Mouse (Mus musculus): ENCODE results near the gene Eya2.
"Not testable (repeated sequence)": the region's sequence is repeated elsewhere in the genome, so short reads cannot be mapped to it uniquely, and the experiment has no call there.

Eya2 gene

DNA sequence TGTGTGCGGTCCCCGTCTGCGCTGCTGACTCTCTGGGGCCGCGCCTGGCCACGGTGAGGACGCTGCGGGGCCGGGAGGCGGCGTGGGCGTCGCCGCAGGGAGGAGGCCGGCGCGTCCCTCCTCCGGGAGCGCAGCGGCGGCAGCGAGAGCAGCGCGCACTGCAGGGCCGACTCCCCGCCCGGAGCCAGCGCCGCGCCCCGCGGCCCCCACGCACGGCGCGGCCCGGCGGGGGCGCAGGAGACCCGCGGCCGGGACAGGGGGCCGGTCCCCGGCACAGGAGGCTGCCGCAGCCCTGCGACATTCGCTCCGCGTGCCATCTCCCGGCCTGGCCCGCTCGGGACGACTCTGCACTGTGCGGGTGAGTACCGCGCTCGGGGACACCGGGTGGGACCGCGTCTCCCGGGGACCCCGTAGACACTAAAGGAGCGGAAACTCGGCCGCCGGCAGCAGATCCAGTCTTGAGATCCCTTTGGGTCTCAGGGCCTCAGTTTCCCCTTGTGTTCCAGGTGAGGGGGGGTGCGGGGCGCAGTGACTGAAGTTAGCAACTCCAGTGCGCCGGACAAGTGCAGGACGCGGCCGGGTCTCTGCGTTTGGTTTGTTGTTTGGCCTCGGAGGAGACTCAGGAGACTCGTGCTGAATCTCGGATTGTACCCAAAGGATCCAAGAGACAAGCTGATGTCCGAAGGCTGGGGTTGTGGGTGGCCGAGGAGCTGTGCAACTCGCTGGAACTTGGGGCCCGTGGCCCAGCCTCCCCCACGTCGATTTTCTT, at the start of gene Eya2:
Gene Eya2 (plus strand): TSS at position 126 of the 769 bp plus-strand sequence.
- DNase-seq (ENCODE audit: low spot score in 2 of 2): no peak

DNA sequence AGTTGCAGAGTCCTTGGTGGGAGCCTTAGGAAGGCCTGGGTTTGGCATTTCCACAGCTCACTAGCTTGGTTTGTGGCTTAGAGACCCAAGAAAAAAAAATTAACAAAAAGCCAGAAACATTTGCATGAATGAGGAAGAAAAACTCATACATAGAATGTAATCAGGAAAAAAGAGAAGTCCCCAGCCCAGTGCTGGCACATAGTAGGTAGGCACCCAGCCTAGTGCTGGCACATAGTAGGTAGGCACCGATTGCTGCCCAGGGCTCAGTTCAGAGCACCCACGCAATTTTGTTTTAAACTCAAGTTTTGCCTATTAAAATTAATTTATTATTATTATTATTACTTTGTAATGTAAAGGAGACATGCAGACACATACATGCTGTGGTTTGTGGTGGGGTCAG, 49.1 kb upstream of the Eya2 start:
- DNase-seq (ENCODE audit: low spot score in 2 of 2): no peak

DNA sequence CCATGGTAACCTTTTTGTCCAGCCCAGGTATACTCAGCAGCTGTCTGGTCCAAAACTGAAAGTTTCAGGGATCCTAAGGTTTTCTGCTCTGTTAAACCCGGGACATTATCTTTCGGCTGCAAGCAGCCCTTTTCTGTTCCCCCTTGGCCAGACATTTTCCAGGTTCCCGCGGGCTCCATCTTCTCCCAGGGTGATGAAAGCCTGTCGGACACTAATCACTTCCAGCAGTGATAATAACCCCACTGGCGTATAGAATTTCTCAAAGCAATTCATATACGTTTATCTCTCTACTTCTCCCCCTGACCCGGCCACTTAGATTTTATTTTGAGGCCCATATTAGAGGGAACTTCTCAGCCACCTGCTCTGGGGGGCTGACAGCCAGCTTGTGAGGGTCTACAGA, 48.5 kb upstream of the Eya2 start:
- DNase-seq (ENCODE audit: low spot score in 2 of 2): no peak

DNA sequence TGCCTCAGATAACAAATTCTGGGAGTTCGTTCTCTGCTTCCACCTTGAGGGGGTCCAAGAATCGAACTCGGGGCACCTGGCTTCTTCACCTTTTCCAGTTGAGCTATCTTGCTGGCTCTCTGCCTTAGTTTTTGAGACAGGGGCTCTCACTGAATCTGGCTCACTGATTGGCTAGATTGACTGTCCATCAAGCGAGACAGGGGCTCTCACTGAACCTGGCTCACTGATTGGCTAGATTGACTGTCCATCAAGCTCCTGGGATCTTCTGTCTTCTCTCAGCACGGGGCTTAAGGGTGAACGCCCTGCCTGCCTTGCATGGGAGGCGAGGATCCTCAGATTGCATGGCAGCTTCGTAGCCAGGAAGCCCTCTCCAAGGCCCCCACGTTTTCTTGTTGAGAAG, 47.4 kb upstream of the Eya2 start:
- DNase-seq (ENCODE audit: low spot score in 2 of 2): peak; percentile 32 to 49

DNA sequence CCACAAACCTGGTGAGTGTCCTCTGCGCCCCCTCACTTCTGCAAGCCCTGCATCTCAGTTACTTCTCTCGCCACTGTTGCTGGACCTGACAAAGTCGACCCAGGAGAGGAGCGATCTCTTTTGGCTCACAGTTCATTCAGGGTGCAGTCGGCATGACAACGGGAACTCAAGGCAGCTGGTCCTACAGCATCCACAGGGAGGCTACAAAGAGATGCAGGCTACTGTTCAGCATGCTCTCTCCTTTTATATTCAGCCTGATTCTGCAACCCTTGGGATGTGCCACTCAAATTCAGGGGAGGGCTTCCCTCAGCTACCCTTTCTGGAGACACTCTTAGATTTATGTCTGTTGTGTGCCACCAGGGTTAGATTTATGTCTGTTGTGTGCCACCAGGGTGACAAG, 46.2 kb upstream of the Eya2 start:
- no peak for DNase-seq (ENCODE audit: low spot score in 2 of 2)

DNA sequence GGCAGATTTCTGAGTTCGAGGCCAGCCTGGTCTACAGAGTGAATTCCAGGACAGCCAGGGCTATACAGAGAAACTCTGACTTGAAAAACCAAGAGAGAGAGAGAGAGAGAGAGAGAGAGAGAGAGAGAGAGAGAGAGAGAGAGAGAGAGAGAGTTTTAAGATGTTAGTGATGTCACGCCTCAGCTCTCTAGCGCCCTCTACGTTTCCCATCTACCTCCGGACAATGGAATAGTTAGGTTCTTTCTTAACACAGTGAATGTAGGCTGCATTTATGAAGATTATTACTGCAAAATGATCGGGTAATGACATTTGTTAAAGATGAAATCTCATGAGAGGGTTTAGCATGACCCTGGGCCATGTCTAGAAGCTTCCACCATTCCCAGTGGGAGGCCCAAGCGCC, 44.4 kb upstream of the Eya2 start:
- not testable (repeated sequence) for DNase-seq (ENCODE audit: low spot score in 2 of 2)

DNA sequence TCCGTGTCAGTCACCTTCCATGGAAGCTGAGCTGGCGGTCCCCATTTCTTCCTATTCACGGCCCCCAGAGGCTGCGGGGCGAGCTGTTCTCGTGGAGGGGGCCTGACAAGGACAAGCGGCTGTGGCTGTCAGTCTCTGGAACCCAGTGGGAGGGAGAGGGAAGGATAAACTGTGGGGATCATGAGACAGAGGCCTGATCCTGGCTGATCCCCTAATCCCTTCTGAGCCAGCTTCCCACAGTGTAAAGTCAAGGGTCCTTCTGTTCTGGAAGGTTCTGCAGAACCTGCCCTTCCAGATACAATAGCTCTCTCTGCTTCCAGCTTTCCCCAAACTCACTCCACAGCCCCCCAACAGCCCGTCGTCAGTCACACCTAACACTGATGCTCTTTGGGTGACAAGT, 40.8 kb upstream of the Eya2 start:
- no peak for DNase-seq (ENCODE audit: low spot score in 2 of 2)

DNA sequence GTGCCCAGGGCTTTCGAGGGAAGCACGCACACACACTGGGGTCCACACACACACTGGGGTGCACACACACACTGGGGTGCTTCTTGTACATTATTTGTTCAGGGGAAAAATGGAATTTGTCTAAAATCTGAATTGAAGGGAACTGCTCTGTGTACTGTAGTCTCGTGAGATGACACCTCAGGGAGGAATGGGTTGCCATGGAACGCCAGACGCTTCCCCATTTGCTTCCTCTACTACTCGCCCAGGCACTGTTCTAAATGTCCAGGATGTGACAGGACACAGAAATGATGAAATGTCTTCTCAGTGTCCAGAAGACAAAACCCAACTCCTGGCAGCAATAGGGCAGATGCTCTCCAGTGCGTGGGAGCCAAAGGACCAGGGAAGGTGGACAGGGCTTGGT, 37.6 kb upstream of the Eya2 start:
- no peak for DNase-seq (ENCODE audit: low spot score in 2 of 2)

DNA sequence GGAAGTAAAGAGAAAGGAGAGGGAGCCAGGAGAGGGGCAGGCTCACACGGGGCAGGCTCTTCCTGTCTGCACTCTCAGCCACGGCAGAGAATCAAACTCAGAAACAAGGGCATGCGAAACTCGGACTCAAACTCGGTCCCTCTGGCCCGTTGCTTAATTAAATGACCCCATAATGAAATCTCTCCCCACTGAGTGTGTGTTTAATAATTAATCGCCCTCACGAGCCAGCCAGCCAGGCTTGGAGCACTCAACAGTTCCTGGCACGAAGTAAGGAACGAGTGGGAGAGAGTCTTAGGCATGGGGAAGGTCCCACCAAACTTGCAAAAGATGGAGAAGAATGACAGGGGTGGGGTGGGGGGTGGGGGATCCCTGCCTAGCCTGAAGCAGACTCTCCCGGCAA, 35.9 kb upstream of the Eya2 start:
- no peak for DNase-seq (ENCODE audit: low spot score in 2 of 2)

DNA sequence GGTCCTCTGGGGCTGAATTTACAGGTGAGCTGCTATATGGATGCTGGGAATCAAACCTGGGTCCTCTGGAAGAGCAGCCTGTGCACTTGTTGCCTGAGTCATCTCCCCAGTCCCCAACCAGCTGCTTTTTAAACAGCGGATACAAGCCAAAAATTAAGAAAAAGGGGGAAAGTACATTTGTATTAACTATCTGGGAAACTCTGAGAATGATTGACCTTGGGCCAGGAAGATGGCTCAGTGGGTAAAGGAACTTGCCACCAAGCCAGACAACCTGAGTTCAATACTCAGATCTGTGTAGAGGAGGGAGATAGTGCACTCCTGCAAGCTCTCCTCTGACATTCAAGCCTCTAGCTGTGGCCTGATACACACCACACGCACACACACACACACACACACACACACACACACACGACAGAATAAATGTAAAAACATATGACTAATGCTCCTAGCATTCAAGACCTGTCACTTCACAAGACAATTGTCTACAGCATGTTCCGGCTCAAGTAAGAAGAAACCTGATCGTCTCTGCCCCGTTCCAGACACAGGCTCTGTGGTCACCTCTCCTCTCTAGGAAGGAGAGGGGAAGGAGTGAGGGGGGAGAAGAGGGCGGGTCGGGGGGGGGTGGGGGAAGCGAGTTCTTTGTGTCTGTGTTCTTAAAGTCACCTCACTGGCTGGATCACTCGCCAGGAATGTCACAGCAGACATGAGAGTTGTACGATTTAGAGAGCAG, 35.2 kb upstream of the Eya2 start:
- no peak for DNase-seq (ENCODE audit: low spot score in 2 of 2)

DNA sequence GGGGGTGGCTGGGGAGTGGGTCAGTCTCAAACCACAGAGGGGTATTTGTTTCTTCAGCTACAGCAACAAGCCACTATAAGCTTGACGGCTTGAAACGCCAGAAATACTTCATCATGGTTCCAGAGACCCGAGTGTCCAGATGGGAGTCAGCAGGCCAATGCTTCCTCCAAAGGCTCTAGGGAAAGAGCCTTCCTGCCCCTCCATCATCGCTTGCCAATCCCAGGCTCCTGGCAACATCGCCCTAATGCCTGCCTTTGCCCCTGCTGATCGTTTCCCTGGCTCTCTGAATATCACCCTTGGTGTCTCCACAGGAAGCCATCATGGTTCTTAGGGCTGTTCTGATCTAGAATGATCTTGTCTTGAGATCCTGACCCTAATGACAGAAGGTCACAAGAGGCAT, 33.0 kb upstream of the Eya2 start:
- no peak for DNase-seq (ENCODE audit: low spot score in 2 of 2)

DNA sequence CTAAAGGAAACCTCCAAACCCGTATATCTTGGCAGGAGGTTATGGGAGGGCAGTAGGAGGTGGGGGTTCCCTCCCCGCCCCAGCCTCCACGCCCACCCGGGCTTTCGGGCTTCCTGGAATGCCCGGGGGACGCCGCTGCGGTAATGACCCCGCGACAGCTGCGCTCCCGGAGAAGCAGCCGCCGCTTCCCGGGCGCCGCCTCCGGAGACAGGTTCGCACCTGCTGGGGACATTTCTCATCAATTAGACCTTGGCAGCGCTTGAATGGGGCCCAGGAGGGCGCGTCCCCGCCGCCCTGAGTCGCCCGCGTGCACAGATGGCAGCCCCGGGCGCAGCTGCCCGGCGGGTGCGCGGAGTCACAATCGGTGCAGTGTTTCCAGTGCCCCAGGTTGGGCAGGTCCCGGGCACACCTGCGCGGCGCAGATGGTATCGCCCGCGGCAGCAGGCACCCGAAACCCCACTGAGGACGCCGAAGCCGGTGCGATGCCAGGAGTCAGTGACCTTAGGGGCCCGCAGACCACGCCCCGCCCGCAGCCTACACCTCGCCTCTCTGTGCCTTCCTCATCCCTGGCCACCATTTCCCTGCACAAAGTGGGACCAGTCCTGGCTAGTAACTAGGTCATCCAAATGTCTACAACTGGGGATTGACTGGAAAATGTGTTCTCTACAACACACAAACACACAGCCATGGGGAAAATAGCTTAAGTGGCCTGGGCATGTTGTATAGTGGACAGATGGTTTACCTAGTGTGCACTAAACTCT, 31.4 kb upstream of the Eya2 start:
- peak; percentile 17 to 21 for DNase-seq (ENCODE audit: low spot score in 2 of 2)

DNA sequence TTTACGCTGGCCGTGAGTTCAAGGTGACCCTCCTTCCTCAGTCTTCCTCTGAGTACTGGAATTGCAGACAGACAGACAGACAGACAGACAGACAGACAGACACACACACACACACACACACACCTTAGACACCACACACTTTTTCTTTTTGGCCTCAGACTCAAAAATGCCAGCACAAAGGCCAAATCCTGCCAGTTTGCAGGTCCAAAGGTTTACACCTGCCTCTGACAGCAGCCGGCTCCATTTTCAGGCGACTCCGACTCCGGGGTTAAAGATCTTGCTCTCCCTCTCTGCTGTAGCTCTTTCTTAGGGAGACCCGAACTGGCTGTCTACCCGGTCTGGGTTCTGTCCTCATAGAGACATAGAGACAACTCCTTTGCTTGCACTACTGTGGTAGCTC, 30.7 kb upstream of the Eya2 start:
- no peak for DNase-seq (ENCODE audit: low spot score in 2 of 2)

DNA sequence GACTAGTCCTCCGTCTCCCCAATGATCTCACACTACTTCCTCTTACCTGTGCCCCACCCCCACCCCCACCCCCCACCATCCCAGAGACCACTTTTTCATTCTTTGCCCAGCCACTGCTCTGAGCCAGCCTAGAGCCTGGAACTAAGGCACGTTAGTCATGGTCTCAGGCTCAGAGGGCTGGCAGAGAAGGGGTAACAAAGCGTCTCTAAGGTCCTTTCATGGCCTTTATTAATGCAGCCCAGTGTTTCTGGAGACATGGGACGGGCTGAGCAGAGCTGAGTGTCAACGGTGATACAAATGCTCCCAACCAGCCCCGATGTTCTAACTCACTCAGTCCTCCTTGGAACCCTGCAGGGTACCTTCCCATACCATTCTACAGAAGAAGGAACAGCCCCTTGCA, 30.2 kb upstream of the Eya2 start:
- DNase-seq (ENCODE audit: low spot score in 2 of 2): no peak

DNA sequence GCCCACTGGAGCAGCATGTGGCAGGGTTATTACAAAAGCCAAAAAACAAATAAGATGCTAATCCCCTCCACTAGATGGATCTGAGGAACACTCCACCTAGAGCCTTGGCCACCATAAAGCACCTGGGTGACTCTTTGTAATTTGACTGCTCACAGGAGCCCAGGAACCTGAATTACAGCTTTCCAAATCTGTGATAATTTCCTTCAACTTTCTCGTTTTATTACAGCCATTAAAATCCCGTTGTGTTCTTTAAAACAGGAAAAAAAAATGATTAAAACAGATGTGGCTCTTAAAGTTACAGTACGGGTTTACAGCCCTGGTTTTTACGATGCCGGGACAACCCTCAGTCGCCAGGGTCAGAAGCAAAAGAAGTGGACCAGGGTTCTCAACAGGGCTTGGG, 27.9 kb upstream of the Eya2 start:
- no peak for DNase-seq (ENCODE audit: low spot score in 2 of 2)

DNA sequence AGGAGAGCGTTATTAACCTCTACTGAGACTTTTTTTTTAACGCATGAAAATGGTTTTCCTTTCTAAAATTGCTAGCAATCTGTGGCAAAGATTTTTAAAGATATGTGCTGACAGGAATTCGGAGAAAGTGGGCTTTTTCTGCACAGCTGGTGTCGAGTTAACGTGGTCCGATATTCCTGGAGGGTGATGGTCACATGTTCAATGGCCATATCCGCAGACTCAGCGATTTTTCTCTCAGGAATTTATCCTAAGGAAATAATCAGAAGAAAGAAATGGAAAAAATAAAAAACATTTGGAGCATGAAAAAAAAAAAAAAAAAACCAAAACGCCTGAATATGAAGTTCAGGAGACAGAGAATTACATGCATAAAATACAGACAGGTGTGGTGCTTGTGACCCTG, 27.0 kb upstream of the Eya2 start:
- DNase-seq (ENCODE audit: low spot score in 2 of 2): no peak

DNA sequence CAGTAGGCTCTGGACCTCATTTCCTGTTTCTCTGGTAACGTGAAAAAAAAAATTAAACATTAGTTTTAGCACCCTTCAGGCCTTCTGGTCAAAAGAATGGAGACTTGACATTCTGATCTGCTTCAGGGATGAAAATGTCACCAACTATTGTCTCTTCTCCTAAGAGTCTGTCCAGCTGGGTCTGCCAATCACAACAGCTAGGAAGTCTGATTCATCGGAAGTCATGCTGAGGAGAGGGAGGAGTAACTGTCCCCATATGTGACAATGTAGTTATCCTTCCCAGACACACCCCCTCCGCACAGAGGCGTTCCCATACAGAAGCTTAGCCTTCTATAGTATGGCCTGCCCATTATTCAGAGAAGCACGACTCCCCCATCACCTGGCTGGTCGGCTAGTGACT, 25.9 kb upstream of the Eya2 start:
- DNase-seq (ENCODE audit: low spot score in 2 of 2): no peak

DNA sequence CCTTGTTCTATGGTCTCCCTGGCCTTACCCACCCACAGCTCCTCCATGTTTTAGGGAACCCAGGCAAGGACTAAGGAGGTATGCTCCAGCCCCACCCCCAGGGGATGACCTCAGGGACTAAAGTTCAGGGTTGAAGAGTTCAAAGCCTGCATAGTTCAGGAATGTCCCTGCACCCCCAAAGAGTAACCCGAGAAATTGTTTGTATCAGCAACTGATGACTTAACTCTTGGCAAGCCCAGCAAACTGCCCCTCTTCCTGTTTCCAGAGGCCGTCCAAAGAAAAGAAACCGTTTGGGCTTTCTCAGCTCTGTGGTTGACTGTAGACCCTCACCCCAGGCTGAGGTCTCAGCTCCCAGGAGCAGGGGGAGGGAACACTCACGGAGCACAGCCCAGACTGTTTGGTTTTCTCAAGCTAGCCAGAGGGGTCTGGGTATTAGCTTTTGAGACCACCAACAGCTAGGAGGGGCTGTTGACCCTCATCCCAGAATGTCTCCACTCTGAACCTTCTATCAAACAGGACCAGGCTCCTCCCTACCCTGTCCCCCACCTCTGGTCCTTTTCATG, 23.5 kb upstream of the Eya2 start:
- DNase-seq (ENCODE audit: low spot score in 2 of 2): no peak

DNA sequence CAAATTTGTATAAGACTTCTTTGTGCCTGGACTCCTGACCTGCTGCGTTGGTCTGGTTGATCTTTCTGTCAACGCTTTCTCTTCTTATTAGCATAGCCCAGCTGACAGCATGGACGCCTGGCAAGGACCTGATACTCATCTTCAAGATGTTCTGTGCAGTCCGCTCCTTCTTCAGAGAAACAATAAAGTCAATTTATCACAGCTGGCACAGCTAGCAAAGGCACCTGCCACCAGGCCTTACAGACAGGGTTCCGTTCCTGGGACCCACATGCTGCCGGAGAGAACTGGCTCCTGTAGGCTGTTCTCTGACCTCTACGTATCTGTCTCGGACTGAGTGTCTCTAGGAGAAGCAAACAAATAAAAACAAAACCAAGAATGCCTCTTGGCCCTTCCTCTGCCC, 11.8 kb upstream of the Eya2 start:
- DNase-seq (ENCODE audit: low spot score in 2 of 2): no peak

DNA sequence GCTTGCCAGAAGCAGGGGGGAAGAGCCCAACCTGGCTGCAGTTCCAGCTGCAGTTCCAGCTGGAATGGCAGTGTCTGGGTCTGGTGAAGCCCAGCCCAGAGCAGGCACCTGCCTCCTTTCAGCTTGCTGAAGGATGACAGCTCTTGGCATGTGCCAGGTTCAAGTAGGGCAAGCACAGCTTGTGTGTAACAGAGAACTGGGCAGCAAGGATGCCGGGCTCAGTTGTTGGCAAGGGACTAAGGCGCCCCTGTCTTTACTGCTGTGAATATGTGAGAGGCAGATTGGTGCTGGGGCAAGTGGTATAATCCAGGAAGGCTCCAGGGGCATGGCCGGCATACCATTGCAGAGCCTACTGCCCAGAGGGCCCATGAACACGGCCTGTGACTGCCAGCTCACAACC, 11.3 kb upstream of the Eya2 start:
- no peak for DNase-seq (ENCODE audit: low spot score in 2 of 2)

DNA sequence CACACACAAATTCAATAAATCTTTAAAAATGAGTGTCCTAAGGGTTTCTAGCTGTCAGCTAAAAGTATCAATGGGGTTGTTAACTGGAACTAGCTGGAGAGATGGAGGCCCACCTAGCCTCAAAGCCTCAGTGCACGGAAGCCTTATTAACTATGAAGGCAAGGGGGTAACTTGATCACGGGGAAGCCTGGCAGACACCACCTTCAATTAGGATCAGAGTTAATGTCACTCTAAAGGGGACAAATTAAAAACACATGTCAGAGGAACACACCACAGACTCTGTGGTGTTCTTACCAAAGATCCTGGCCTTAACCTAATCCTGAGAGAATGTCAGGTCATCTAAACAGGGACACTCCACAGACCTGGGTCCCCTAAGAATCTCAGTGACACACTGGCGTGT, 10.3 kb upstream of the Eya2 start:
- no peak for DNase-seq (ENCODE audit: low spot score in 2 of 2)

DNA sequence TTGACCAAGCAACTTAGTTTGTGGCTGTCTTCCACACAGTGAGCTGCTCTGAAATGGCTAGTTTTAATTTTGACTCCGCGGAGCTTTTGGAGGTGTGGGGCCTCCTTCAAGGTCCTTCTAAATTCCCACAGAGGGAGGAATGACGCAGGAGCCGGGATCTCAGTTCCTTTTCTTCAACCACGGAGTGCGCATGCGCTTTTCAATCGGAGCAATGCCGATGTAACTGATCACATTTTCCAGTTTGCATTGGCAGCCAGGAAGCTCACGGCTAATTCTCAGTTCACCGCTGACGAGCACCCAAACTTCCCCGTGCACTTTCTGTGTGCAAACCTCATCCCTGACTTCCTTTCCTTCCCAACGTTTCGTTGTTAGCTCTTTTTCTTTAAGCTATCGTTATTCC, 4.1 kb upstream of the Eya2 start:
- DNase-seq (ENCODE audit: low spot score in 2 of 2): no peak

DNA sequence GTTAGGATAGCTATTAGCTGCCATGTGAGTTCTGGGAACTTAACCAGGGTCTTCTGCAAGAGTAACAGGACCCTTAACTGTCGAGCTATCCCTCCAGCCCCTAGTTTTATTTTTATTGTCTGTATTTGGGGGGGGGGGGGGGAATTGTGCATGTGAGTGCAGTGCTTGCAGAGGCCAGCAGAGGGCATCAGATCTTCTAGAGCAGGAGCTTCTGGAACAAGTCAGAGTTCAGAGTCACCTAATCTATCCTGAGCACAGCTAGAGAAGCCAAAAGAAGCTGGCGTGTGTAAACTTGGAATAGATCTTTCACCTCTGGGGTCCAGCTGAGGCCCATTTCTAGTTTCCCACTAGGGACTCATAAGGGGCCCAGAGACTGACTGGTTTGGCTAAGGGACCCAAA, 1.1 kb upstream of the Eya2 start:
- no peak for DNase-seq (ENCODE audit: low spot score in 2 of 2)
